Mouse (Mus musculus): ENCODE results near the gene Dnase2b.

GRCm38 (mm10) chr3:146632506-146632905, 17.1 kb upstream of the Dnase2b start:
- no peak for TF ChIP-seq POLR2A (IDR thresholded peaks at IDR 0.05; ENCODE audit: borderline replicate concordance, extremely low read depth, low read depth, low read length)
- TF ChIP-seq CTCF (IDR thresholded peaks at IDR 0.05; ENCODE audit: insufficient read depth, low read length) = no peak
